19 mouse cellular contexts compared by ENCODE assay signal in the genomic region with DNA sequence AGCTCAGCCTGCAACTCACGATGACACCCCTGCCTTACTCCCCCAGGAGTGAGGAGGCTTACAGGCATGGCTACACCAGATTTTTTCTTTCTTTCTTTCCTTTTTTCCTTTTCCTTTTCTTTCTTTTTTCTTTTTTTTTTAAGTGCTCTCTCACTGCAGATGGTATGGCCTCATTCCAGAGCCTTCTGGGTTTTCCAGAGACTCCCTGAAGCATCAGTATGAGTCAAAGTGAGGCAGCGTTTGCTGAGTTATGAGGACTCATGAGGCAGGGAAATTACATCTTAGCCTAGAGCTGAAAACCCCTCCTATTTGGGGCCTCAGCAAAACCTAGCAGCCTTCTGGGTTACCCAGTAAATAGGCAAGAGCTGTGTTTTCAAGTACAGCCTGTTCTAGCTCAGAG. TPM values are rescaled to one million over a fixed set of nuclear protein-coding genes. Genes with fewer than 3 reads are reported as not detected.
A peak's percentile ranks its signal among the peaks of the same experiment; 100 is the strongest.
DNase-seq lines count a peak whose midpoint lies in the region; ATAC-seq and TF ChIP-seq lines count a peak whose summit lies in the region.
"Had no signal": no experiment of that assay in that cellular context is flagged by ENCODE, and none has a peak within 500 bp of the region (broad histone marks: within the 10 kb centered on the region; RNA-seq: fewer than 3 reads in every experiment).

No protein-coding gene starts in this region.

- H3K4me1 ChIP-seq in liver, embryonic 15.5 days (replicated peaks) = peaks cover 68% of the 10 kb centered on the region
- H3K4me1 ChIP-seq: embryonic facial prominence, embryonic 15.5 days; lung, embryonic 15.5 days; midbrain, embryonic 10.5 days had no signal

- no peaks in the 10 kb centered on the region for H3K9me3 ChIP-seq in liver, embryonic 15.5 days (replicated peaks)
- H3K9me3 ChIP-seq: embryonic facial prominence, embryonic 15.5 days; lung, embryonic 15.5 days; midbrain, embryonic 10.5 days had no signal

- no peak for ATAC-seq in liver, embryonic 15.5 days (ENCODE audit: insufficient read depth)
- ATAC-seq: hindbrain, embryonic 16.5 days; intestine, embryonic 16.5 days had no signal

- H3K27ac ChIP-seq in layer of hippocampus, adult 2 months = no peak overlapping the region
- H3K27ac ChIP-seq in liver, embryonic 15.5 days (replicated peaks) = 0 out of 2 replicates have a peak overlapping the region, but pooled peaks have one; percentile 14
- H3K27ac ChIP-seq: embryonic facial prominence, embryonic 15.5 days; lung, embryonic 15.5 days; macrophage; midbrain, embryonic 10.5 days had no signal

- peaks cover 50% of the 10 kb centered on the region for H3K27me3 ChIP-seq in liver, embryonic 15.5 days
- H3K27me3 ChIP-seq: embryonic facial prominence, embryonic 15.5 days; lung, embryonic 15.5 days had no signal

- peak overlapping the region; percentile 32 for H3K9ac ChIP-seq in liver, embryonic 15.5 days
- H3K9ac ChIP-seq: embryonic facial prominence, embryonic 15.5 days; lung, embryonic 15.5 days had no signal

- DNase-seq in cerebellum, postnatal 10 days = peak; percentile 34 to 43
- no peak for DNase-seq in cerebellum, postnatal 4 days (ENCODE audit: low spot score in 2 of 2)
- DNase-seq in layer of hippocampus, adult 9-11 months = peak; percentile 59
- DNase-seq in layer of hippocampus, adult 2 months (ENCODE audit: low spot score in 2 of 2) = no peak
- peak; percentile 52 for DNase-seq in right cerebral cortex, adult 18-20 months
- no peak for DNase-seq in right cerebral cortex, postnatal 14 days
- DNase-seq in embryo, embryonic 10.5 days (ENCODE audit: low spot score) = no peak
- DNase-seq: cerebellum, adult 9-11 months; gastrocnemius, postnatal 14 days; heart, adult 18-20 months; kidney, postnatal 36 days; retina, postnatal 1 day had no signal

- TF ChIP-seq CTCF in layer of hippocampus, adult 2 months (conservative IDR thresholded peaks at IDR 0.05) = no peak

- no peaks in the 10 kb centered on the region for H3K36me3 ChIP-seq in liver, embryonic 15.5 days (replicated peaks)
- H3K36me3 ChIP-seq: embryonic facial prominence, embryonic 15.5 days; lung, embryonic 15.5 days; midbrain, embryonic 10.5 days had no signal

- WGBS in liver, embryonic 15.5 days (ENCODE audit: insufficient replicate concordance) = 60% methylated on average over 2 of the region's 2 CpGs

- no peak overlapping the region for H3K4me3 ChIP-seq in layer of hippocampus, adult 2 months
- H3K4me3 ChIP-seq in liver, embryonic 15.5 days (replicated peaks) = no peak overlapping the region
- H3K4me3 ChIP-seq: embryonic facial prominence, embryonic 15.5 days; lung, embryonic 15.5 days; midbrain, embryonic 10.5 days had no signal

- no peak overlapping the region for H3K4me2 ChIP-seq in liver, embryonic 15.5 days
- H3K4me2 ChIP-seq: embryonic facial prominence, embryonic 15.5 days; lung, embryonic 15.5 days had no signal

RNA-seq across cellular contexts. Expression of a gene that starts 8.8 kb away (rescaled TPM):
- total RNA-seq in layer of hippocampus, adult 2 months (2021) = 100 to 1,000 TPM; 482 to 488 TPM
- 2.2 and 2.4 TPM in 2 replicates for polyA plus RNA-seq in liver, embryonic 15.5 days (2015; fragmentation: Nextera tagmentation; extraction: Ambion mirVana)

RNA-seq across cellular contexts. Expression of a gene that starts 18.4 kb away (rescaled TPM):
- total RNA-seq in layer of hippocampus, adult 2 months (2021) = under 1 TPM; 0.15 to 0.23 TPM
- 1,073 and 1,204 TPM in 2 replicates for polyA plus RNA-seq in liver, embryonic 15.5 days (2015; fragmentation: Nextera tagmentation; extraction: Ambion mirVana)
- polyA plus RNA-seq: macrophage had no signal

RNA-seq across cellular contexts. Expression of a gene that starts 23.3 kb away (rescaled TPM):
- 10 to 100 TPM; 62.5 to 62.6 TPM for total RNA-seq in layer of hippocampus, adult 2 months (2021)
- polyA plus RNA-seq in liver, embryonic 15.5 days (2015; fragmentation: Nextera tagmentation; extraction: Ambion mirVana) = 451 and 525 TPM in 2 replicates

RNA-seq across cellular contexts. Expression of a gene that starts 45.7 kb away (rescaled TPM):
- 10 to 100 TPM; 60.6 to 66.4 TPM for total RNA-seq in layer of hippocampus, adult 2 months (2021)
- polyA plus RNA-seq in liver, embryonic 15.5 days (2015; fragmentation: Nextera tagmentation; extraction: Ambion mirVana) = 94.8 and 121 TPM in 2 replicates

Comparison
In these comparisons a context has a peak if more than half of its experiments do, and no peak if none do; other contexts are left out.
1. DNase-seq: peak in cerebellum, postnatal 10 days (2 of 2), layer of hippocampus, adult 9-11 months (single experiment) and right cerebral cortex, adult 18-20 months (single experiment); none in cerebellum, postnatal 4 days (0 of 2), layer of hippocampus, adult 2 months (0 of 2), right cerebral cortex, postnatal 14 days (single experiment) and embryo, embryonic 10.5 days (single experiment).